Mouse (Mus musculus): ENCODE measurements at regions not wholly inside any gene's neighbourhood (a gene's known extent, or its start where the extent isn't known, plus 50 kb on each side); places are given as distances from the start of the nearest gene placed in this dataset.

GRCm38 (mm10) chr4:89419507-89419906 is 108.7 kb upstream of the Cdkn2b start:
- no peak overlapping the region for H3K27ac ChIP-seq
- WGBS (ENCODE audit: missing documents), result 95% methylated on average over 7 of the region's 7 CpGs
- no peaks in the 10 kb centered on the region for H3K79me2 ChIP-seq (ENCODE audit: inconsistent target)
- H3K36me3 ChIP-seq (ENCODE audit: inconsistent target), result no peaks in the 10 kb centered on the region
- no peak overlapping the region for H3K4me3 ChIP-seq (ENCODE audit: inconsistent target)

GRCm38 (mm10) chr4:89405624-89406167 is 94.9 kb upstream of the Cdkn2b start:
- no peak overlapping the region for H3K4me3 ChIP-seq (ENCODE audit: inconsistent target)
- 70% methylated on average over 2 of the region's 2 CpGs for WGBS (ENCODE audit: missing documents)
- H3K36me3 ChIP-seq (ENCODE audit: inconsistent target), result no peaks in the 10 kb centered on the region
- H3K27ac ChIP-seq, result no peak overlapping the region
- H3K79me2 ChIP-seq (ENCODE audit: inconsistent target), result no peaks in the 10 kb centered on the region

- Histone ChIP-seq H3K79me2 (ENCODE audit: inconsistent target) (no peaks in the 10 kb centered on the region), H3K36me3 (ENCODE audit: inconsistent target) (no peaks in the 10 kb centered on the region), H3K4me3 (ENCODE audit: inconsistent target) (no peak overlapping the region), H3K27ac (no peak overlapping the region)
- 77% methylated on average over 1 of the region's 1 CpGs for WGBS (ENCODE audit: missing documents)
These were observed 92.3 kb upstream of the Cdkn2b start for GRCm38 (mm10) chr4:89403151-89403550.

- Histone ChIP-seq H3K36me3 (ENCODE audit: inconsistent target) (no peaks in the 10 kb centered on the region), H3K4me3 (ENCODE audit: inconsistent target) (no peak overlapping the region), H3K79me2 (ENCODE audit: inconsistent target) (no peaks in the 10 kb centered on the region), H3K27ac (no peak overlapping the region)
- WGBS (ENCODE audit: missing documents), result 87% methylated on average over 5 of the region's 5 CpGs
These were observed 91.5 kb upstream of the Cdkn2b start for GRCm38 (mm10) chr4:89402324-89402723.

- WGBS (ENCODE audit: missing documents), result 88% methylated on average over 2 of the region's 2 CpGs
- Histone ChIP-seq H3K27ac (no peak overlapping the region), H3K79me2 (ENCODE audit: inconsistent target) (no peaks in the 10 kb centered on the region), H3K36me3 (ENCODE audit: inconsistent target) (no peaks in the 10 kb centered on the region), H3K4me3 (ENCODE audit: inconsistent target) (no peak overlapping the region)
These were observed 90.9 kb upstream of the Cdkn2b start for GRCm38 (mm10) chr4:89401696-89402095.

GRCm38 (mm10) chr4:89400342-89400741 is 89.5 kb upstream of the Cdkn2b start:
- 47% methylated on average over 3 of the region's 3 CpGs for WGBS (ENCODE audit: missing documents)
- H3K4me3 ChIP-seq (ENCODE audit: inconsistent target), result no peak overlapping the region
- no peak overlapping the region for H3K27ac ChIP-seq
- H3K36me3 ChIP-seq (ENCODE audit: inconsistent target), result no peaks in the 10 kb centered on the region
- H3K79me2 ChIP-seq (ENCODE audit: inconsistent target), result no peaks in the 10 kb centered on the region

GRCm38 (mm10) chr4:89399277-89399676 is 88.4 kb upstream of the Cdkn2b start:
- WGBS (ENCODE audit: missing documents), result 40% methylated on average over 1 of the region's 2 CpGs
- H3K27ac ChIP-seq, result no peak overlapping the region
- H3K36me3 ChIP-seq (ENCODE audit: inconsistent target), result no peaks in the 10 kb centered on the region
- H3K79me2 ChIP-seq (ENCODE audit: inconsistent target), result no peaks in the 10 kb centered on the region
- H3K4me3 ChIP-seq (ENCODE audit: inconsistent target), result no peak overlapping the region

GRCm38 (mm10) chr4:89396020-89396419 is 85.2 kb upstream of the Cdkn2b start:
- no peak overlapping the region for H3K27ac ChIP-seq
- no peaks in the 10 kb centered on the region for H3K79me2 ChIP-seq (ENCODE audit: inconsistent target)
- 86% methylated on average over 2 of the region's 2 CpGs for WGBS (ENCODE audit: missing documents)
- H3K4me3 ChIP-seq (ENCODE audit: inconsistent target), result no peak overlapping the region
- H3K36me3 ChIP-seq (ENCODE audit: inconsistent target), result no peaks in the 10 kb centered on the region

- no peaks in the 10 kb centered on the region for H3K36me3 ChIP-seq (ENCODE audit: inconsistent target)
- no peak overlapping the region for H3K4me3 ChIP-seq (ENCODE audit: inconsistent target)
- H3K79me2 ChIP-seq (ENCODE audit: inconsistent target), result no peaks in the 10 kb centered on the region
- H3K27ac ChIP-seq, result no peak overlapping the region
These were observed 84.5 kb upstream of the Cdkn2b start for GRCm38 (mm10) chr4:89395336-89395735.

GRCm38 (mm10) chr4:89393251-89393711 is 82.4 kb upstream of the Cdkn2b start:
- Histone ChIP-seq H3K36me3 (ENCODE audit: inconsistent target) (no peaks in the 10 kb centered on the region), H3K27ac (no peak overlapping the region), H3K79me2 (ENCODE audit: inconsistent target) (no peaks in the 10 kb centered on the region), H3K4me3 (ENCODE audit: inconsistent target) (no peak overlapping the region)
- 83% methylated on average over 2 of the region's 2 CpGs for WGBS (ENCODE audit: missing documents)

GRCm38 (mm10) chr4:89392791-89393190 is 82.0 kb upstream of the Cdkn2b start:
- Histone ChIP-seq H3K4me3 (ENCODE audit: inconsistent target) (no peak overlapping the region), H3K27ac (no peak overlapping the region), H3K36me3 (ENCODE audit: inconsistent target) (no peaks in the 10 kb centered on the region), H3K79me2 (ENCODE audit: inconsistent target) (no peaks in the 10 kb centered on the region)

- 69% methylated on average over 8 of the region's 9 CpGs for WGBS (ENCODE audit: missing documents)
- no peak overlapping the region for H3K27ac ChIP-seq
- no peaks in the 10 kb centered on the region for H3K36me3 ChIP-seq (ENCODE audit: inconsistent target)
- H3K79me2 ChIP-seq (ENCODE audit: inconsistent target), result no peaks in the 10 kb centered on the region
- no peak overlapping the region for H3K4me3 ChIP-seq (ENCODE audit: inconsistent target)
These were observed 80.8 kb upstream of the Cdkn2b start for GRCm38 (mm10) chr4:89391463-89392308.

GRCm38 (mm10) chr4:89383548-89383947 is 72.7 kb upstream of the Cdkn2b start:
- no peak overlapping the region for H3K4me3 ChIP-seq (ENCODE audit: inconsistent target)
- H3K27ac ChIP-seq, result no peak overlapping the region
- no peaks in the 10 kb centered on the region for H3K36me3 ChIP-seq (ENCODE audit: inconsistent target)
- 95% methylated on average over 3 of the region's 3 CpGs for WGBS (ENCODE audit: missing documents)
- H3K79me2 ChIP-seq (ENCODE audit: inconsistent target), result no peaks in the 10 kb centered on the region

- H3K27ac ChIP-seq, result no peak overlapping the region
- no peaks in the 10 kb centered on the region for H3K36me3 ChIP-seq (ENCODE audit: inconsistent target)
- H3K4me3 ChIP-seq (ENCODE audit: inconsistent target), result no peak overlapping the region
- no peaks in the 10 kb centered on the region for H3K79me2 ChIP-seq (ENCODE audit: inconsistent target)
- WGBS (ENCODE audit: missing documents), result 78% methylated on average over 4 of the region's 4 CpGs
These were observed 71.7 kb upstream of the Cdkn2b start for GRCm38 (mm10) chr4:89382434-89382976.

GRCm38 (mm10) chr4:89381763-89382162 is 70.9 kb upstream of the Cdkn2b start:
- H3K27ac ChIP-seq, result no peak overlapping the region
- H3K36me3 ChIP-seq (ENCODE audit: inconsistent target), result no peaks in the 10 kb centered on the region
- no peak overlapping the region for H3K4me3 ChIP-seq (ENCODE audit: inconsistent target)
- H3K79me2 ChIP-seq (ENCODE audit: inconsistent target), result no peaks in the 10 kb centered on the region
- WGBS (ENCODE audit: missing documents), result 86% methylated on average over 2 of the region's 2 CpGs
